Mouse (Mus musculus): Measurements from ENCODE around the gene Itgae.

GRCm38 (mm10) chr11:73076733-73077132, 13.7 kb upstream of the Itgae start:
- TF ChIP-seq POLR2A (IDR thresholded peaks at IDR 0.05; ENCODE audit: control insufficient read depth, extremely low read depth, insufficient read depth, low read length, poor library complexity) (no peak), CTCF (IDR thresholded peaks at IDR 0.05; ENCODE audit: borderline replicate concordance, control insufficient read depth, extremely low read depth, insufficient read depth, low read length, poor library complexity) (no peak)
